Mouse (Mus musculus): ENCODE results near the gene Adat3. TPM values are rescaled to one million over a fixed set of nuclear protein-coding genes. Genes with fewer than 3 reads are reported as not detected.

Gene Adat3
- total RNA-seq, 2 experiments from 2014 or later, result 0.48 to 0.89 TPM

- intact Hi-C loops (cut with DNase I), result no loop called here
- Histone ChIP-seq H3K27ac (no peak overlapping the region), H3K4me3 (no peak overlapping the region)
- no peak for TF ChIP-seq CTCF (IDR thresholded peaks at IDR 0.05)
- DNase-seq, result peak; percentile 46
These were observed 3.6 kb downstream of the Adat3 start for GRCm38 (mm10) chr10:80606306-80606705.

- no peak for DNase-seq
- intact Hi-C loops (cut with DNase I), result no loop called here
- TF ChIP-seq CTCF (IDR thresholded peaks at IDR 0.05), result no peak
- H3K27ac ChIP-seq, result no peak overlapping the region
- H3K4me3 ChIP-seq, result no peak overlapping the region
These were observed 4.2 kb downstream of the Adat3 start for GRCm38 (mm10) chr10:80606737-80607350.

- no peak for TF ChIP-seq CTCF (IDR thresholded peaks at IDR 0.05)
- H3K4me3 ChIP-seq, result no peak overlapping the region
- intact Hi-C loops (cut with DNase I), result no loop called here
- no peak overlapping the region for H3K27ac ChIP-seq
- no peak for DNase-seq
These were observed 5.8 kb downstream of the Adat3 start for GRCm38 (mm10) chr10:80608435-80608834.

- Histone ChIP-seq H3K4me3 (no peak overlapping the region), H3K27ac (no peak overlapping the region)
- no peak for TF ChIP-seq CTCF (IDR thresholded peaks at IDR 0.05)
- no peak for DNase-seq
- intact Hi-C loops (cut with DNase I), result no loop called here
These were observed 6.7 kb downstream of the Adat3 start for GRCm38 (mm10) chr10:80609269-80609924.

- intact Hi-C loops (cut with DNase I), result loop anchor here (2.0 kb wide), 1 partner anchor 75 kb away; no protein-coding TSS in a partner anchor
- no peak for TF ChIP-seq CTCF (IDR thresholded peaks at IDR 0.05)
- H3K27ac ChIP-seq, result no peak overlapping the region
- DNase-seq, result no peak
- H3K4me3 ChIP-seq, result no peak overlapping the region
These were observed 7.6 kb downstream of the Adat3 start for GRCm38 (mm10) chr10:80610116-80610785.

- intact Hi-C loops (cut with DNase I), result loop anchor here (2.0 kb wide), 1 partner anchor 74 kb away; no protein-coding TSS in a partner anchor
- Histone ChIP-seq H3K27ac (no peak overlapping the region), H3K4me3 (no peak overlapping the region)
- TF ChIP-seq CTCF (IDR thresholded peaks at IDR 0.05), result peak; percentile 96
- peak; percentile 60 for DNase-seq
These were observed 8.3 kb downstream of the Adat3 start for GRCm38 (mm10) chr10:80611024-80611423.

GRCm38 (mm10) chr10:80611905-80612304, 9.2 kb downstream of the Adat3 start:
- intact Hi-C loops (cut with DNase I), result loop anchor here (2.0 kb wide), 1 partner anchor 73 kb away; no protein-coding TSS in a partner anchor
- TF ChIP-seq CTCF (IDR thresholded peaks at IDR 0.05), result no peak
- Histone ChIP-seq H3K4me3 (no peak overlapping the region), H3K27ac (no peak overlapping the region)
- DNase-seq, result no peak

GRCm38 (mm10) chr10:80613821-80614220, 11.1 kb downstream of the Adat3 start:
- no peak for TF ChIP-seq CTCF (IDR thresholded peaks at IDR 0.05)
- no peak overlapping the region for H3K27ac ChIP-seq
- no peak for DNase-seq
- no peak overlapping the region for H3K4me3 ChIP-seq
- intact Hi-C loops (cut with DNase I), result no loop called here

- TF ChIP-seq CTCF (IDR thresholded peaks at IDR 0.05), result no peak
These were observed 11.7 kb downstream of the Adat3 start for GRCm38 (mm10) chr10:80614351-80614750.

GRCm38 (mm10) chr10:80618181-80618580, 15.5 kb downstream of the Adat3 start:
- peak; percentile 77 for DNase-seq
- intact Hi-C loops (cut with DNase I), result loop anchor here (5.0 kb wide), 1 partner anchor 41 kb away; the partner anchor contains the start of gene Klf16
- Histone ChIP-seq H3K4me3 (no peak overlapping the region), H3K27ac (peak overlapping the region; percentile 66)
- no peak for TF ChIP-seq CTCF (IDR thresholded peaks at IDR 0.05)

More at GRCm38 (mm10) chr10:80614351-80614750, 11.7 kb downstream of the Adat3 start:
- DNase-seq, result no peak
- intact Hi-C loops (cut with DNase I), result no loop called here
- no peak overlapping the region for H3K27ac ChIP-seq
- no peak overlapping the region for H3K4me3 ChIP-seq

- intact Hi-C loops (cut with DNase I), result loop anchor here (5.0 kb wide), 1 partner anchor 42 kb away; the partner anchor contains the start of gene Klf16
- no peak for TF ChIP-seq CTCF (IDR thresholded peaks at IDR 0.05)
- DNase-seq, result no peak
- Histone ChIP-seq H3K4me3 (no peak overlapping the region), H3K27ac (no peak overlapping the region)
These were observed 17.0 kb downstream of the Adat3 start for GRCm38 (mm10) chr10:80619465-80620244.

GRCm38 (mm10) chr10:80620365-80620764, 17.7 kb downstream of the Adat3 start:
- DNase-seq, result no peak
- no peak for TF ChIP-seq CTCF (IDR thresholded peaks at IDR 0.05)
- H3K4me3 ChIP-seq, result no peak overlapping the region
- intact Hi-C loops (cut with DNase I), result no loop called here
- H3K27ac ChIP-seq, result 0 out of 2 replicates have a peak overlapping the region, but pooled peaks have one; percentile 95

Measured in gastrocnemius, adult 2 months (tissue).